Mouse (Mus musculus): ENCODE measurements around the gene Krt33b.

DNA sequence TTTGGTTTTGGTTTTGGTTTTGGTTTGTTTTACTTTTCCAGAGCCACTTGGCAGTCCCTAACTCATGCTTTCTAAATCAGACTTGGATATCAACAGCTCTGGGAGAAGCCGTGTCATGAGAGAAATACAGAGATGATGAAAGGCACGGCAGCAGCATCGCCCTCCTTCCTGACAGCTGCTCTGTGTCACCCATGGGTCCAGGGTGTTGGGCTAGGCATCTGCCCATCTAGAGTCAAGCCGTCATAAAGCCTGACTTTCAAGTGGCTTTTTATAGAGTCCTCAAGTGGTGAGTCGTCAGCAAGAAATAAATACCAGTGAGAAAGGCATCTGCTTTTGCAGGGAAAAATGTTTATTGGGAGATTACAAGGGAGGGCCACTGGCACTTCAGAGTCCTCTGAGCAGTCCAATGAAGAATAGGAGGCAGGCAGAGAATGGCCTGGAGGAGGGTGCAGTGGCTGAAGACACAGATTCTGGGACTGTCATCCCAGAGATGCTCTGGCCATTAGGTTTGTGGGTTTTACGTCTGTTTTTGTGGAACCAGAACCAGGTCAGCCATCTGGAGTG is 16.7 kb upstream of the Krt33b start:
- no peak for TF ChIP-seq CTCF (conservative IDR thresholded peaks at IDR 0.05; ENCODE audit: low read length)
- no peak for TF ChIP-seq NANOG (IDR thresholded peaks at IDR 0.05; ENCODE audit: borderline replicate concordance, low read length)
- no peak for TF ChIP-seq POU5F1 (IDR thresholded peaks at IDR 0.05; ENCODE audit: borderline replicate concordance, low read length)
